Mouse (Mus musculus): ENCODE results near the gene Zmiz2.

DNA sequence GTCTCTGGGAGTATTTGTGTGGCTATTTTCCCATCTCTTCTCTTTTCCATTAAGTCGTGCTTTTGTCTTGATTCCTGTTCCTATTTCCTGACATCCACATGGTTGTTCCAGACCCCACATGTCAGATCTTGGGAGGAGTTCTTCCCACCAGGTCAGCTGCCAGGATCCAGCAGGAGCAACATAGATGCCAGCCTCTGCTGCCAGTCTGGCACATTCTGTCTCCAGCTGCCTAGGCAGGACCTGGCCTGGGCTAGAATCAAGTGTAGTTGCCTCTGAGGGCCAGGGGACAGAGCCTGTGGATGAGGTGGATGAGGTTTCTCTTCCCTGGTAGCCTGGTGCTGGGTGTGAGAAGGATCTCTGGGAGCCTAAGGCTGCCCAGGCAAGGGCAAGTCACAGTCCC is 5.0 kb downstream of the Zmiz2 start:
- TF ChIP-seq POLR2A (IDR thresholded peaks at IDR 0.05; ENCODE audit: insufficient read length, low read depth) (no peak), CEBPB (IDR thresholded peaks at IDR 0.05; ENCODE audit: insufficient read depth, poor library complexity, severe bottlenecking) (no peak)

All from myocyte (in vitro differentiated cells).